Mouse (Mus musculus) kidney, postnatal 0 days (tissue): ENCODE measurements around the gene Rnf126. TPM values are rescaled to one million over a fixed set of nuclear protein-coding genes. Genes with fewer than 3 reads are reported as not detected.

Experiments used
- ATAC-seq: fragments of 200-750 bp; cut with Nextera tagmentation; replicated peaks from 2 replicates; pipeline ENCODE4 v1.8.0; 2017; ENCODE audit warnings: low read depth, moderate number of reproducible peaks, moderate TSS enrichment, moderate library complexity; ENCODE audit not compliant: low FRiP score
- DNase-seq: peaks from one replicate; pipeline ENCODE4 v3.0.0-alpha.2; 2016; ENCODE audit warnings: low spot score
- H3K27ac ChIP-seq: fragments of 300-500 bp; sonication (generic); 2 replicates; pipeline ENCODE4 v1.5.1; 2014; ENCODE audit warnings: mild to moderate bottlenecking
- H3K27me3 ChIP-seq: fragments of 300-500 bp; sonication (generic); 2 replicates; pipeline ENCODE4 v1.6.1; 2014; ENCODE audit warnings: low read length, mixed read lengths; ENCODE audit not compliant: insufficient read depth
- H3K36me3 ChIP-seq: fragments of 300-500 bp; sonication (generic); 2 replicates; pipeline ENCODE4 v1.6.1; 2014; ENCODE audit warnings: low read length, mixed read lengths; ENCODE audit not compliant: insufficient read depth
- H3K4me1 ChIP-seq: fragments of 300-500 bp; sonication (generic); replicated peaks from 2 replicates; pipeline ENCODE4 v1.6.1; 2014; ENCODE audit warnings: antibody characterized with exemption, low read length, mixed read lengths; ENCODE audit not compliant: insufficient read depth
- H3K4me2 ChIP-seq: fragments of 300-500 bp; sonication (generic); 2 replicates; pipeline ENCODE4 v1.6.1; 2014; ENCODE audit warnings: mild to moderate bottlenecking, low read length, moderate library complexity, mixed read lengths
- H3K4me3 ChIP-seq: fragments of 300-500 bp; sonication (generic); replicated peaks from 2 replicates; pipeline ENCODE4 v1.5.1; 2014; ENCODE audit warnings: low read depth, low read length
- H3K9ac ChIP-seq: fragments of 300-500 bp; sonication (generic); 2 replicates; pipeline ENCODE4 v1.6.1; 2014; ENCODE audit warnings: low read depth, low read length
- H3K9me3 ChIP-seq: fragments of 300-500 bp; sonication (generic); replicated peaks from 2 replicates; pipeline ENCODE4 v1.6.1; 2016; ENCODE audit warnings: low read length, inconsistent platforms, mixed read lengths
- CTCF ChIP-seq: IDR thresholded peaks from 2 replicates; pipeline ENCODE4 v1.5.1; 2016; ENCODE audit warnings: antibody characterized with exemption, low read depth, mild to moderate bottlenecking, moderate library complexity
- WGBS: fragments of 180-500 bp; shearing (Covaris S2); extraction: QIAGEN DNeasy Blood & Tissue Kit; methylation state at CpG from one replicate; pipeline ENCODE4 v1.1.7; 2014; 5-methylcytosine and 5-hydroxymethylcytosine counted together
- polyA plus RNA-seq: library from polyadenylated mRNA; unstranded; fragments of >200 nt; fragmentation: Nextera tagmentation; extraction: Ambion mirVana; gene quantifications from 2 replicates; pipeline ENCODE4 v1.2.1, GENCODE M21; 2015

Rnf126 gene
- polyA plus RNA-seq, 1 experiment from 2014 or later: 82.4 TPM

DNA sequence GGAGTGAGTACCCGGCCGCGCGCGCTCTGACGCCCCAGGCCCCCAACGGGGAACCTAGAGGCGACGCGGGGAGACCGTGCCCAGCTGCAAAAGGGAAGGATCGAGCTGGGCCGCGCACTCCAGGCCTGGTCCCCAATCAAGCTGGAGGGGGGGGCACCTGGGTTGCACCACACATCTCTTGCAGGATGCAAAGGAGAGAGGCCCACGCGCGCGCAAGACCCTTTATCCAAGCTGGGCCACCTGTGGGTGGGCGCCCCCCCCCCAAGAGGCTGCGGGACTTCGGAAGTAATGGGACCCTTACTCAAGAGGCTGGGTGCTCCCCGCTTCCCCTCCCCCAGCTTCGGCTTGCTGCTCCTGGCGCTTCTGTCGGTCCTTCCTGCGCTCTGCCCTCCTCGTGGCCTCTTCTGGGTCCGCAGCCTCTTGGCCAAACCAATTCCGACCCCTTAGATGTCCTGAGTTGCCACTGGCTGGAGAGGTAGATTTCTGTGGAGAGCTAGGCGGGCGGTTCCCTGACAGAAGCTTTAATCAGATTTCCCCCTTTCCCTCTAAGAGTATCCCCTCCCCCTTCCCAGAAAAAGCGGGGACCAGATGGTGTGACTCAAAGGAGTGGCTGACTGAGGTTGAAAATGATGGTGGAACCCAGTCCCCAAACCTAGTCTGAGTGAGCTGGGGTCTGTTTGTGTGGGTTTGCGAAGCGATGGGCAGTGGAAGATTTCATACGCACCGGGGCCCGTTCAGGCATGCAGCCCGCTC lies 27.2 kb upstream of the Rnf126 start:
- peak overlapping the region; percentile 96 for H3K4me2 ChIP-seq
- no peak for TF ChIP-seq CTCF
- H3K4me3 ChIP-seq: peak overlapping the region; percentile 83
- H3K27me3 ChIP-seq: no peaks in the 10 kb centered on the region
- peaks cover 15% of the 10 kb centered on the region for H3K4me1 ChIP-seq
- ATAC-seq (peak; percentile 5; the same call in 1 of the 2 replicates), DNase-seq (peak; percentile 70)
- 1% methylated on average over 38 of the region's 38 CpGs for WGBS
- peak overlapping the region; percentile 92 for H3K27ac ChIP-seq
- H3K36me3 ChIP-seq: no peaks in the 10 kb centered on the region
- H3K9ac ChIP-seq: peak overlapping the region; percentile 90
- no peaks in the 10 kb centered on the region for H3K9me3 ChIP-seq

DNA sequence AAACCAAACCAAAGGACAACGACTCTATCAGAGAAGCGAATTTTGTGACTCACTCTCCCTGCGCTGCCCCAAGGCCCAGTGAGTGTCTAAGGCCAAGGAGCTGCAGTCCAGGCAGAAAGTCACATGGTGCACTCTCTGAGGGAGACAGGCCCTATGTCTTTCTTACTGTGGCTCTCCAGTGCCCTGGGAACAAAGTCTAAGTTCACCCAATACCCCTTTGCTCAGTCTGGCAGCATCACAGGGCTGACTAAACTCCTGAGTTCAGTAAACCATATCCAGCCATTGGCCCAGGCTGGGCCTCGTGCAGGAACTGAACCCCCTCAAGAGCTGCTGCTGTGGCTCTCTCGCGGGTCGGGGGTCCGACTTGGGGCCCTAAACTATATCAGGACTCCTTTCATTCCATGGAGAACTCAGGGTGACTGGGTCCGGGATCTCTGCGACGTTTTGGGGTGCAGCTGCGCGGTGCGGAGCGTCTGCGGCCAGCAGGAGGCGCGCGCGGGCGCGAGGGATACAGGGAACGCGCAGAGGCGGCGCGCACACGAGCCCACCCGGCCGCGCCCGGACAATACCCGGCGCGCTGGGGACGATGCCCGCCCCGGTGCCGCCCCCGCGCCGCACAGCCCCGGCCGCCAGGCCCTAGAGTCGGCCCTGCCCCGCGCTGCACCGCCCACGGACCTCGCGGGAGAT lies 26.4 kb upstream of the Rnf126 start, which contains the start of gene Palm:
Palm (plus strand) TSS at position 522 of the 687 bp plus-strand sequence.
- peak within 1 kb of the TSS; percentile 92 for H3K27ac ChIP-seq
- peak within 1 kb of the TSS; percentile 83 for H3K4me3 ChIP-seq
- WGBS: 5% methylated on average over 51 of the region's 51 CpGs
- DNase-seq (peak; percentile 78), ATAC-seq (peak; percentile 79)
- peak within 1 kb of the TSS; percentile 96 for H3K4me2 ChIP-seq
- no peaks in the 10 kb centered on the region for H3K27me3 ChIP-seq
- no peaks in the 10 kb centered on the region for H3K36me3 ChIP-seq
- peak within 1 kb of the TSS; percentile 90 for H3K9ac ChIP-seq
- peaks cover 15% of the 10 kb centered on the region for H3K4me1 ChIP-seq
- peak; percentile 78 for TF ChIP-seq CTCF
- no peaks in the 10 kb centered on the region for H3K9me3 ChIP-seq

DNA sequence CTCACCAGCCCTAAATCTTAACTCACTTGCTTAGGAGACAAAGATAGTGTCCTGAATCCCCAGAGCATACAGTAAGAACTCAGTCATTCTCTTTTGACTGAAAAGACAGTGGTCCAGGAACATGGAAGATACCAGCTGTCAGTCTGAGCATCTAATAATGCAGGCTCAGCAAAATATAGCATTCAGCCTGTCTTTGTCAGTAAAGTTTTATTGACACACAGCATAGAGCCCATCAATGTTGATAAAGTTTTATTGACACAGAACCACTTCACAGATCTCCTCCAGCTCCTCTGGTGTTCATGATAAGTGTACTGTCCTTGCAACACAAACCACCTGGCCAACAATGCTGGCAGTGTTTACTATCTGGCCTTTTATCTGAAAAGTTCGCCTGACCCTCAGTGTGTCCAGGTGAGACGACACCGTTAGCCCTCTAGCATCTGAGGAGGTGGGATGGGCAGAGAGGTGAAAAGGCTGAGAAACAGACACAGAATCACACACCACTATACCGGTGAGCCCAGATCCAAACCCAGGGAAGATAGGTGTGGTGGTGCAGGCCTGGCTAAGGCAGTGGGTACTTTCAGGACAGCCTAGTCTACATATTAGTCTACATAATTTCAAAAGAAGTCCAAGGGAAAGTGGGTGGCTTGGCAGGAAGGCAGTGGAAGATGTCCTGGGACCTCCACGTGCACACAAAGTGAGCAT lies 25.7 kb upstream of the Rnf126 start:
- peak overlapping the region; percentile 96; the same call in 1 of the 2 replicates for H3K4me2 ChIP-seq
- peak overlapping the region; percentile 83; the same call in 1 of the 2 replicates for H3K4me3 ChIP-seq
- no peaks in the 10 kb centered on the region for H3K9me3 ChIP-seq
- 0 out of 2 replicates have a peak overlapping the region, but pooled peaks have one; percentile 90 for H3K9ac ChIP-seq
- no peaks in the 10 kb centered on the region for H3K27me3 ChIP-seq
- DNase-seq: no peak
- no peak for TF ChIP-seq CTCF
- ATAC-seq: no peak
- no peaks in the 10 kb centered on the region for H3K36me3 ChIP-seq
- peak overlapping the region; percentile 64 for H3K27ac ChIP-seq
- WGBS: 87% methylated on average over 5 of the region's 5 CpGs
- H3K4me1 ChIP-seq: peaks cover 15% of the 10 kb centered on the region

DNA sequence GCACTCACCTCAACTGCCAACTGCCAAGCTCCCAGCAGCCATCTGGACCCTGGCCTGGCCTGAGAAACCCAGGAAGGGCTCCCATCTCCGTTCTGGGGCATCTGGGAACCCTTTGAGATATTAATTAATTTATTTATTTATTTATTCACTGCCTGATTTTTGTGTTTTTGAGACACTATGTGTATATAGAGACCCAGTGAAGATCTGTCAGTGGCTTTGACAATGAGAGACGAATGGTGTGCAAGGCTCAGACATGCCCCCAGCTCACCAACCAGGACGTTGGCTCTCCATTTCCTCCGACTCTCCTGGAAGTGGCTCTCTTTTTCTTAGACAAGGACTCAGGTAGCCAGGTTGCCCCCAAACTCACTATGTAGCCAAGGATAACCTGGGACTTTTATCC lies 24.1 kb upstream of the Rnf126 start, which contains the start of gene Prss57:
Prss57 (minus strand) TSS at position 101 of the 400 bp plus-strand sequence.
- Histone ChIP-seq H3K27ac (no peak within 1 kb of the TSS), H3K4me1 (peaks cover 15% of the 10 kb centered on the region), H3K9ac (no peak within 1 kb of the TSS), H3K36me3 (no peaks in the 10 kb centered on the region), H3K27me3 (no peaks in the 10 kb centered on the region), H3K9me3 (no peaks in the 10 kb centered on the region), H3K4me3 (no peak within 1 kb of the TSS), H3K4me2 (no peak within 1 kb of the TSS)
- no peak for ATAC-seq
- DNase-seq: no peak
- WGBS: 83% methylated on average over 4 of the region's 4 CpGs
- no peak for TF ChIP-seq CTCF

DNA sequence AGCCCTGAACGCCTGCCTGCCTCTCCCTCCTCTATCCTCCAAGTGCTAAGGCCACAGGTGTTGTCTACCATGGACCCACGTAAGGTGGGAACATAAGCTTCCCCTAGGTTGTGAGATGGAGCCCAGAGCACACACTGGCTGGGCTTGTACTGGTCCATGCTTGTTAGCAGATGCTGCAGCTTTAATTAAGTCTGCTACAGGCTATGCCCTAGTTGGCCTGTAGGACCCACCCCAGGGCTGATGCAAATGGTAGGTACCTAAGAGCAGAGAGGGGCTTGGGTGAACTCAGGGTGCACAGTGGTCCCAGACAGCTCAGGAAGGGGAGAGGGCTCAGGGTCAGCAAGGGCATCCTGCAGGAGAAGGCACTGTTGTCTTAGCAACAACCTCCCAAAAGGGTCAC lies 22.8 kb upstream of the Rnf126 start:
- no peaks in the 10 kb centered on the region for H3K36me3 ChIP-seq
- no peaks in the 10 kb centered on the region for H3K9me3 ChIP-seq
- ATAC-seq: no peak
- H3K4me1 ChIP-seq: peaks cover 8% of the 10 kb centered on the region; the same call in 1 of the 2 replicates
- no peak overlapping the region for H3K4me3 ChIP-seq
- no peaks in the 10 kb centered on the region for H3K27me3 ChIP-seq
- DNase-seq: no peak
- 70% methylated on average over 2 of the region's 2 CpGs for WGBS
- H3K4me2 ChIP-seq: no peak overlapping the region
- TF ChIP-seq CTCF: no peak
- no peak overlapping the region for H3K27ac ChIP-seq
- no peak overlapping the region for H3K9ac ChIP-seq
